Mouse (Mus musculus) ES-Bruce4 (cell line): ENCODE data around the gene Smu1.

Experiments
- CTCF ChIP-seq: IDR thresholded peaks from one replicate; pipeline ENCODE4 v1.8.1; 2011; ENCODE audit warnings: low read depth, low read length
- POLR2A ChIP-seq: IDR thresholded peaks from one replicate; pipeline ENCODE4 v1.8.1; 2011; ENCODE audit warnings: low read length; ENCODE audit not compliant: insufficient read depth

DNA sequence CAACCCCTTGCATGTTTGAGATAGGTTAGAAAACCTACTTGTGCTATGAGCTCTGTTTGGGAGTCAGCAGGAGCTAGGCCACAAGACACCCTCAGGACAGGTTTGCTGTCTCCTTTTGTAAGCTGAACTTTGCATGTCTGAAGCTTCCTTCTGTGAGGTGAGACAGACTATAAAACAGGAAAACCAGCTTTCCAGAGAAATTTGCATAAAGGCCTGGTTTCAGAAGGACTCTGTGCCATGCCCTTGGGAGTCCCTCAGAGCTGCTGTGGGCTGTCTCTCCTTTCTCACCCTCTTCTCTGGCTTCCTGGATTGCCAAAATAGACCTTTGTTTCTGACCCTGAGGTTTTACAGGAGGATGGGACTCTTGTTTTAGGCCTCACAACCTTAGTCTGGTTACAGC, 36.6 kb upstream of the Smu1 start:
- TF ChIP-seq CTCF = no peak
- no peak for TF ChIP-seq POLR2A
